In genomic region chr5:138846506-138846905, GRCm38 (mm10) we compare ENCODE assay signal across 14 mouse cellular contexts. TPM values are rescaled to one million over a fixed set of nuclear protein-coding genes. Genes with fewer than 3 reads are reported as not detected.
DNase-seq lines count a peak whose midpoint lies in the region; ATAC-seq lines count a peak whose summit lies in the region.
"Had no signal": no experiment of that assay in that cellular context is flagged by ENCODE, and none has a peak within 500 bp of the region (broad histone marks: within the 10 kb centered on the region; RNA-seq: fewer than 3 reads in every experiment).

No protein-coding gene starts in this region.

- 27% methylated on average over 4 of the region's 4 CpGs for WGBS in heart, embryonic 15.5 days

- H3K9me3 ChIP-seq in heart, embryonic 15.5 days (replicated peaks), result no peaks in the 10 kb centered on the region
- H3K9me3 ChIP-seq: liver, embryonic 15.5 days had no signal

- H3K27ac ChIP-seq in heart, embryonic 15.5 days, result no peak overlapping the region
- H3K27ac ChIP-seq: liver, embryonic 15.5 days had no signal

- H3K27me3 ChIP-seq in heart, embryonic 15.5 days, result peaks cover 3% of the 10 kb centered on the region; the same call in 1 of the 2 replicates
- H3K27me3 ChIP-seq: liver, embryonic 15.5 days; Patski had no signal

- no peak for DNase-seq in heart, adult 9 months (ENCODE audit: low spot score in 2 of 2)
- peak; percentile 90 for DNase-seq in adrenal gland, adult 2 months
- peak; percentile 67 for DNase-seq in kidney, adult 8-10 months
- peak; percentile 65 for DNase-seq in lung, postnatal 36 days
- DNase-seq in yolk sac, embryonic 10.5 days (ENCODE audit: low spot score), result no peak
- DNase-seq in gastrocnemius, postnatal 4 days (ENCODE audit: low spot score in 2 of 2), result no peak
- no peak for DNase-seq in left cerebral cortex, adult 11 months (ENCODE audit: low spot score)
- DNase-seq: gastrocnemius, postnatal 10 days had no signal

- H3K9ac ChIP-seq in heart, embryonic 15.5 days, result no peak overlapping the region
- H3K9ac ChIP-seq: liver, embryonic 15.5 days had no signal

- H3K36me3 ChIP-seq in heart, embryonic 15.5 days, result no peaks in the 10 kb centered on the region
- H3K36me3 ChIP-seq: liver, embryonic 15.5 days had no signal

- peaks cover 17% of the 10 kb centered on the region for H3K4me1 ChIP-seq in heart, embryonic 15.5 days (replicated peaks)
- H3K4me1 ChIP-seq: liver, embryonic 15.5 days had no signal

- no peak overlapping the region for H3K4me2 ChIP-seq in heart, embryonic 15.5 days
- H3K4me2 ChIP-seq: liver, embryonic 15.5 days had no signal

- H3K4me3 ChIP-seq in heart, embryonic 15.5 days, result no peak overlapping the region
- H3K4me3 ChIP-seq: erythroblast, embryonic 14.5 days; liver, embryonic 15.5 days had no signal

- peak; percentile 28; the same call in 1 of the 2 replicates for ATAC-seq in heart, embryonic 15.5 days (replicated peaks; ENCODE audit: insufficient number of reproducible peaks, insufficient read depth, low FRiP score, low read depth)
- ATAC-seq: hindbrain, embryonic 16.5 days; Patski had no signal

RNA-seq across cellular contexts. Expression of gene Gm5294, which starts 26.6 kb away (rescaled TPM):
- polyA plus RNA-seq in heart, embryonic 15.5 days (2015; fragmentation: Nextera tagmentation; extraction: Ambion mirVana), result not detected in 2 replicates
- not detected for total RNA-seq in adrenal gland, adult 2 months (2021)
- 0.18 TPM in 1 of 2 replicates, not detected in the other for polyA plus RNA-seq in adrenal gland, adult 2 months (2012; rRNA removed)
- not detected for total RNA-seq in gastrocnemius, postnatal 4 days (2021)
- total RNA-seq: gastrocnemius, postnatal 10 days had no signal
- polyA plus RNA-seq: C2C12; erythroblast, embryonic 14.5 days; liver, embryonic 15.5 days; Patski had no signal

Comparison
In these comparisons a context has a peak if more than half of its experiments do, and no peak if none do; other contexts are left out.
1. DNase-seq: peak in adrenal gland, adult 2 months (single experiment), kidney, adult 8-10 months (2 of 2) and lung, postnatal 36 days (single experiment); none in heart, adult 9 months (0 of 2), yolk sac, embryonic 10.5 days (single experiment), gastrocnemius, postnatal 4 days (0 of 2) and left cerebral cortex, adult 11 months (single experiment).